19 mouse cellular contexts compared by ENCODE assay signal in the genomic region with DNA sequence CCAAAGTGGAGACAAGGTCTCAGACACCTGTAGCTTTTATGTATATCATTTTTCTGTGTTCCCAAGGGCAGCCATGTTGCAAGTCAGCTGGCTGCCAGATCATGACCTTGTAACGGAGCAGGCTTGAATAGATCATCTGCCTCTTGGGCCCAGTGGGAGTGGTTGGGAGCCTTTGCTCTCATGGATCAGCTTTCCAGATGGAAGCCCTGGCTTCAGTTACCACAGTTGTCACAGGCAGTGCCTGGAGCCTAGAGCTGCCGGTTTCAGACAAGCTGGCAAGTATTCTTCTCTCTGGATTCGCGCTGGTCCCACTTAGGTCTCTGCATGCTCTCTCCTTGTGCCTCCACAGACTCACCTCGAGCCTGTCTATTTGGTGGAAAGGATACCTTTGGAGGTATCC. TPM values are rescaled to one million over a fixed set of nuclear protein-coding genes. Genes with fewer than 3 reads are reported as not detected.
DNase-seq lines count a peak whose midpoint lies in the region; TF ChIP-seq lines count a peak whose summit lies in the region.
"Had no signal": no experiment of that assay in that cellular context is flagged by ENCODE, and none has a peak within 500 bp of the region (broad histone marks: within the 10 kb centered on the region; RNA-seq: fewer than 3 reads in every experiment).

No protein-coding gene starts in this region.

- intact Hi-C loops in gastrocnemius, adult 2 months (cut with DNase I), result loop anchor here (5.0 kb wide), 1 partner anchor 45 kb away; a partner anchor contains a TSS

- TF ChIP-seq POLR2A in kidney, adult 2 months (IDR thresholded peaks at IDR 0.05; ENCODE audit: low read depth, low read length), result no peak
- TF ChIP-seq POLR2A in thymus, adult 2 months (IDR thresholded peaks at IDR 0.05; ENCODE audit: control insufficient read depth, extremely low read depth, insufficient read depth, low read length, poor library complexity), result no peak

- H3K27ac ChIP-seq in gastrocnemius, adult 2 months, result peak overlapping the region; percentile 64
- H3K27ac ChIP-seq in kidney, adult 2 months (ENCODE audit: insufficient read depth, low read depth, low read length), result peak overlapping the region; percentile 53; the same call in 1 of the 2 replicates
- H3K27ac ChIP-seq in embryonic facial prominence, embryonic 10.5 days (replicated peaks), result 0 out of 2 replicates have a peak overlapping the region, but pooled peaks have one; percentile 10
- no peak overlapping the region for H3K27ac ChIP-seq in thymus, adult 2 months (ENCODE audit: control insufficient read depth, insufficient read depth, low read length)
- H3K27ac ChIP-seq: embryonic facial prominence, embryonic 12.5 days; heart, embryonic 15.5 days; intestine, embryonic 15.5 days had no signal

- no peaks in the 10 kb centered on the region for H3K9me3 ChIP-seq in embryonic facial prominence, embryonic 10.5 days
- H3K9me3 ChIP-seq: embryonic facial prominence, embryonic 12.5 days; heart, embryonic 15.5 days; intestine, embryonic 15.5 days had no signal

- 59% methylated on average over 5 of the region's 5 CpGs for WGBS in kidney, adult 2 months
- 76% methylated on average over 5 of the region's 5 CpGs for WGBS in embryonic facial prominence, embryonic 10.5 days
- 93% methylated on average over 5 of the region's 5 CpGs for WGBS in thymus, adult 2 months

- H3K36me3 ChIP-seq in kidney, adult 2 months (ENCODE audit: control insufficient read depth, insufficient read depth, low read length), result no peaks in the 10 kb centered on the region
- H3K36me3 ChIP-seq in embryonic facial prominence, embryonic 10.5 days (replicated peaks), result peaks cover 43% of the 10 kb centered on the region
- H3K36me3 ChIP-seq in thymus, adult 2 months (ENCODE audit: control insufficient read depth, insufficient read depth, low read length), result no peaks in the 10 kb centered on the region
- H3K36me3 ChIP-seq: heart, embryonic 15.5 days; intestine, embryonic 15.5 days had no signal

- H3K4me3 ChIP-seq in gastrocnemius, adult 2 months, result no peak overlapping the region
- no peak overlapping the region for H3K4me3 ChIP-seq in kidney, adult 2 months (ENCODE audit: insufficient read depth, low read depth, low read length)
- H3K4me3 ChIP-seq in embryonic facial prominence, embryonic 10.5 days, result no peak overlapping the region
- H3K4me3 ChIP-seq in thymus, adult 2 months (ENCODE audit: control insufficient read depth, insufficient read depth, low read length), result no peak overlapping the region
- H3K4me3 ChIP-seq: embryonic facial prominence, embryonic 12.5 days; heart, embryonic 15.5 days; intestine, embryonic 15.5 days; myocyte had no signal

- peaks cover 32% of the 10 kb centered on the region; the same call in 1 of the 2 replicates for H3K4me1 ChIP-seq in kidney, adult 2 months (ENCODE audit: control insufficient read depth, insufficient read depth, low read length)
- H3K4me1 ChIP-seq in embryonic facial prominence, embryonic 10.5 days, result peaks cover 43% of the 10 kb centered on the region
- no peaks in the 10 kb centered on the region for H3K4me1 ChIP-seq in thymus, adult 2 months (replicated peaks; ENCODE audit: control insufficient read depth, insufficient read depth, low read length)

- no peak for TF ChIP-seq CTCF in gastrocnemius, adult 2 months (IDR thresholded peaks at IDR 0.05)
- TF ChIP-seq CTCF in kidney, adult 2 months (conservative IDR thresholded peaks at IDR 0.05; ENCODE audit: insufficient read depth, insufficient read length, low read depth, low read length), result no peak
- no peak for TF ChIP-seq CTCF in thymus, adult 2 months (IDR thresholded peaks at IDR 0.05; ENCODE audit: borderline replicate concordance, control insufficient read depth, extremely low read depth, insufficient read depth, low read length, poor library complexity)

- DNase-seq in gastrocnemius, adult 2 months, result peak; percentile 66
- no peak for DNase-seq in gastrocnemius, postnatal 10 days
- no peak for DNase-seq in kidney, adult 2 months
- no peak for DNase-seq in kidney, postnatal 36 days
- peak; percentile 73 for DNase-seq in adrenal gland, adult 2 months
- DNase-seq in embryonic facial prominence, embryonic 10.5 days (ENCODE audit: low spot score), result no peak
- DNase-seq in left cerebral cortex, adult 18-20 months (ENCODE audit: low spot score in 2 of 2), result no peak
- DNase-seq in thymus, adult 2 months, result no peak
- DNase-seq: B cell, adult 2 months; cerebellum, adult 9-11 months; kidney, postnatal 10 days; lung, adult 2 months; thymus, adult 18-20 months had no signal

- no peaks in the 10 kb centered on the region for H3K27me3 ChIP-seq in kidney, adult 2 months (replicated peaks; ENCODE audit: control insufficient read depth, insufficient read depth, low read length)
- no peaks in the 10 kb centered on the region for H3K27me3 ChIP-seq in embryonic facial prominence, embryonic 10.5 days (replicated peaks; ENCODE audit: low read depth, poor library complexity, severe bottlenecking)
- H3K27me3 ChIP-seq in thymus, adult 2 months (ENCODE audit: control insufficient read depth, insufficient read depth, low read length), result no peaks in the 10 kb centered on the region
- H3K27me3 ChIP-seq: embryonic facial prominence, embryonic 12.5 days; heart, embryonic 15.5 days; intestine, embryonic 15.5 days had no signal

RNA-seq across cellular contexts. Expression of a gene that starts 44.0 kb away (rescaled TPM):
- total RNA-seq in gastrocnemius, adult 2 months (2021), result 1 to 10 TPM; 2.3 to 7.8 TPM
- total RNA-seq in gastrocnemius, postnatal 10 days (2021), result 1 to 10 TPM; 3.8 to 4.1 TPM
- 17.1 and 17.6 TPM in 2 replicates for polyA plus RNA-seq in kidney, adult 2 months (2012; rRNA removed)
- 10 to 100 TPM; 23.6 to 46.6 TPM for total RNA-seq in adrenal gland, adult 2 months (2021)
- 1.5 and 2.6 TPM in 2 replicates for polyA plus RNA-seq in adrenal gland, adult 2 months (2012; rRNA removed)
- polyA plus RNA-seq in embryonic facial prominence, embryonic 10.5 days (2016; fragmentation: Nextera tagmentation; extraction: Ambion mirVana), result 11.6 and 12.7 TPM in 2 replicates
- 10 to 100 TPM; 27.9 to 31.6 TPM for total RNA-seq in left cerebral cortex, adult 18-20 months (2021)
- polyA plus RNA-seq in thymus, adult 2 months (2012; rRNA removed), result 3.2 and 3.5 TPM in 2 replicates

RNA-seq across cellular contexts. Expression of a gene that starts 44.0 kb away (rescaled TPM):
- total RNA-seq in gastrocnemius, adult 2 months (2021), result not detected
- total RNA-seq in gastrocnemius, postnatal 10 days (2021), result not detected
- polyA plus RNA-seq in kidney, adult 2 months (2012; rRNA removed), result 0.16 TPM in 1 of 2 replicates, not detected in the other
- not detected for total RNA-seq in adrenal gland, adult 2 months (2021)
- polyA plus RNA-seq in adrenal gland, adult 2 months (2012; rRNA removed), result 7.5 and 8.0 TPM in 2 replicates
- 0.28 TPM in 1 of 2 replicates, not detected in the other for polyA plus RNA-seq in embryonic facial prominence, embryonic 10.5 days (2016; fragmentation: Nextera tagmentation; extraction: Ambion mirVana)
- not detected for total RNA-seq in left cerebral cortex, adult 18-20 months (2021)
- not detected in 2 replicates for polyA plus RNA-seq in thymus, adult 2 months (2012; rRNA removed)
- total RNA-seq: ES-E14; megakaryocyte, adult 5-6 weeks had no signal
- polyA plus RNA-seq: heart, embryonic 15.5 days; intestine, embryonic 15.5 days; lung, adult 2 months; myocyte had no signal

RNA-seq across cellular contexts. Expression of a gene that starts 44.0 kb away (rescaled TPM):
- total RNA-seq in gastrocnemius, adult 2 months (2021), result 10 to 100 TPM; 25.7 to 29.4 TPM
- total RNA-seq in gastrocnemius, postnatal 10 days (2021), result 10 to 100 TPM; 19.6 to 24.1 TPM
- polyA plus RNA-seq in kidney, adult 2 months (2012; rRNA removed), result 99.2 and 129 TPM in 2 replicates
- total RNA-seq in adrenal gland, adult 2 months (2021), result 10 to 100 TPM; 94.1 to 98.5 TPM
- polyA plus RNA-seq in adrenal gland, adult 2 months (2012; rRNA removed), result 26.7 and 26.8 TPM in 2 replicates
- 127 and 129 TPM in 2 replicates for polyA plus RNA-seq in embryonic facial prominence, embryonic 10.5 days (2016; fragmentation: Nextera tagmentation; extraction: Ambion mirVana)
- total RNA-seq in left cerebral cortex, adult 18-20 months (2021), result 10 to 100 TPM; 53.0 to 53.1 TPM
- polyA plus RNA-seq in thymus, adult 2 months (2012; rRNA removed), result 26.2 and 27.2 TPM in 2 replicates

Comparison
In these comparisons a context has a peak if more than half of its experiments do, and no peak if none do; other contexts are left out.
1. DNase-seq: peak in gastrocnemius, adult 2 months (single experiment) and adrenal gland, adult 2 months (single experiment); none in gastrocnemius, postnatal 10 days (single experiment), kidney, adult 2 months (single experiment), kidney, postnatal 36 days (0 of 2), embryonic facial prominence, embryonic 10.5 days (single experiment), left cerebral cortex, adult 18-20 months (0 of 2) and thymus, adult 2 months (single experiment).